Mouse (Mus musculus): ENCODE data around the gene Mt2. TPM values are rescaled to one million over a fixed set of nuclear protein-coding genes. Genes with fewer than 3 reads are reported as not detected.
"Not testable (repeated sequence)": the region's sequence is repeated elsewhere in the genome, so short reads cannot be mapped to it uniquely, and the experiment has no call there.

Gene Mt2
- polyA plus RNA-seq, 2 experiments: 1,576 to 2,197 TPM

DNA sequence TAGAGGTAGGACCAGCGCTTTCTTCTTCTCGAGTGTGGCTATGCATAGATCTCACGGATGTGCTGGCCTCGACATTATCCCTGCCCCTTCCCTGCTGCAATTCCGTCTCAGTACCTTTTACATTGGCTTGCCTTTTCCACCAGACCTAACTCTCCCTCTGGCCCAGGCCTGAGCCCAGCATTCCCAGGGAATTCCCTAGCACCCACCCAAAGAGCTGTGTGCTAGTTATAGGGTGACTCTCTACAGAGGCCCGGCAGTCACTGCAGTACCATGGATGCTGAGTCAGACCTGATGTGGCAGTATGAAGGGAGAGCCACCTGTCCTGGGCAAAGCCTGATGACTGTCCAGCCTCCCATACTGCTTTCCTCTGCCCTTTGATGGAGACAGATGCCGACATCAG, 19.0 kb upstream of the Mt2 start:
- H3K4me2 ChIP-seq (ENCODE audit: low read depth): no peak overlapping the region
- H3K9me3 ChIP-seq (ENCODE audit: control insufficient read depth, low read length): no peaks in the 10 kb centered on the region
- peaks cover 15 to 23% of the 10 kb centered on the region in 2 experiments for H3K4me1 ChIP-seq (replicated peaks; ENCODE audit: control insufficient read depth in 2 of 2, insufficient read depth in 2 of 2, low read length in 1 of 2)
- H3K9ac ChIP-seq (replicated peaks): no peak overlapping the region
- no peak for DNase-seq (ENCODE audit: low read depth in 3 of 3, low spot score in 3 of 3)
- H3K27ac ChIP-seq: no peak overlapping the region
- no peaks in the 10 kb centered on the region for H3K36me3 ChIP-seq (replicated peaks; ENCODE audit: control insufficient read depth, insufficient read depth, low read depth)
- H3K27me3 ChIP-seq (ENCODE audit: control insufficient read depth, insufficient read depth, low read length): peaks cover 28% of the 10 kb centered on the region
- no peak overlapping the region for H3K4me3 ChIP-seq (ENCODE audit: insufficient read depth in 1 of 2, low read depth in 2 of 2, low read length in 2 of 2)
- 46% methylated on average over 7 of the region's 7 CpGs for WGBS (ENCODE audit: insufficient replicate concordance)
- ATAC-seq (ENCODE audit: insufficient read depth): no peak
- no peak for TF ChIP-seq CTCF (IDR thresholded peaks at IDR 0.05; ENCODE audit: low read depth)
- no peak for TF ChIP-seq EP300 (IDR thresholded peaks at IDR 0.05; ENCODE audit: low read depth)

DNA sequence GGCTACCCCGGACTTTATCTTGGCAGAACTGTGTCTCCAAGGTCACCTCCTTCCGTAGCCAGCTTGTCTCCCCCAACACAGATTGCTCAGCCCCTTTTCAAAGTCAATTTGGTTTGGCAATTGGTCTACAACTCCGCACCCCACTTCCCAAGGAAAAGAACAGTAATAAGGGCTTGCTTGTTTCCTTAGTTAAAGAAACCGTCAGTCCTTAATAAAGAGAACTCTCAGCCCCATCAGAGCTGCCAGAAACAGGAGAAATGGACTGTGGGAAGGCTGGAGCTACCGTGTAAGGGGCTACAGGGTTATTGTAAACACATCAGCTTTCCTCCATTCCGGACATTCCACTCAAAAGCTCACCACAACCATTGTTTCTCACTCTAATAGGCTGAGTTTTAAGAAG, 17.9 kb upstream of the Mt2 start:
- TF ChIP-seq EP300 (IDR thresholded peaks at IDR 0.05; ENCODE audit: low read depth) (no peak), CTCF (IDR thresholded peaks at IDR 0.05; ENCODE audit: low read depth) (no peak)
- Histone ChIP-seq H3K9ac (replicated peaks) (no peak overlapping the region), H3K36me3 (replicated peaks; ENCODE audit: control insufficient read depth, insufficient read depth, low read depth) (no peaks in the 10 kb centered on the region), H3K4me1 (replicated peaks; ENCODE audit: control insufficient read depth in 2 of 2, insufficient read depth in 2 of 2, low read length in 1 of 2) (peaks cover 15 to 23% of the 10 kb centered on the region in 2 experiments), H3K27me3 (ENCODE audit: control insufficient read depth, insufficient read depth, low read length) (peaks cover 28% of the 10 kb centered on the region), H3K4me2 (ENCODE audit: low read depth) (no peak overlapping the region), H3K4me3 (ENCODE audit: insufficient read depth in 1 of 2, low read depth in 2 of 2, low read length in 2 of 2) (no peak overlapping the region), H3K27ac (no peak overlapping the region), H3K9me3 (ENCODE audit: control insufficient read depth, low read length) (no peaks in the 10 kb centered on the region)
- no peak for DNase-seq (ENCODE audit: low read depth in 3 of 3, low spot score in 3 of 3)
- ATAC-seq (ENCODE audit: insufficient read depth): no peak
- 33% methylated on average over 6 of the region's 6 CpGs for WGBS (ENCODE audit: insufficient replicate concordance)

DNA sequence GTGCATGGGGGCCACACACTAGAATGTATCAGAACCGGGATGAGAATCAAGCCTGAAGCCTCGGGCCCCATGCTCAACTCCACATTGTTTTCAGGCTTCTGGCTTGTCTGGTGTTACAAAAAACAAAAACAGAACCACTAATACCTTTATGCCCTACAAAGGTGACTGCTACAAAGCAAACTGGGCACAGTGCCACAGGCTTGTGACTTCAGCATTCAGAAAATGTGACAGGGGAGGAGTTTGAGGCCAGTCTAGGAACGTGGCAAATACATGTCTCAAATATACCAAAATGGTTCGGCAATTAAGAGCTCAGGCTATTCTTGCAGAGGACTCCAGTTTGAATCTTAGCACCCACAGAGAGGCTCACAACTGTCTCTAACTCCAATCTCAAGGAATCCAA, 16.4 kb upstream of the Mt2 start:
- DNase-seq (ENCODE audit: low read depth in 3 of 3, low spot score in 3 of 3) (no peak), ATAC-seq (ENCODE audit: insufficient read depth) (no peak)
- TF ChIP-seq EP300 (IDR thresholded peaks at IDR 0.05; ENCODE audit: low read depth): no peak
- TF ChIP-seq CTCF (IDR thresholded peaks at IDR 0.05; ENCODE audit: low read depth): no peak
- peaks cover 6 to 12% of the 10 kb centered on the region in 2 experiments for H3K4me1 ChIP-seq (replicated peaks; ENCODE audit: control insufficient read depth in 2 of 2, insufficient read depth in 2 of 2, low read length in 1 of 2)
- no peak overlapping the region for H3K9ac ChIP-seq (replicated peaks)
- H3K27ac ChIP-seq: no peak overlapping the region
- no peak overlapping the region for H3K4me2 ChIP-seq (ENCODE audit: low read depth)
- no peaks in the 10 kb centered on the region for H3K9me3 ChIP-seq (ENCODE audit: control insufficient read depth, low read length)
- H3K27me3 ChIP-seq (ENCODE audit: control insufficient read depth, insufficient read depth, low read length): peaks cover 28% of the 10 kb centered on the region
- no peaks in the 10 kb centered on the region for H3K36me3 ChIP-seq (replicated peaks; ENCODE audit: control insufficient read depth, insufficient read depth, low read depth)
- 50% methylated on average over 4 of the region's 4 CpGs for WGBS (ENCODE audit: insufficient replicate concordance)
- H3K4me3 ChIP-seq (ENCODE audit: insufficient read depth in 1 of 2, low read depth in 2 of 2, low read length in 2 of 2): no peak overlapping the region

DNA sequence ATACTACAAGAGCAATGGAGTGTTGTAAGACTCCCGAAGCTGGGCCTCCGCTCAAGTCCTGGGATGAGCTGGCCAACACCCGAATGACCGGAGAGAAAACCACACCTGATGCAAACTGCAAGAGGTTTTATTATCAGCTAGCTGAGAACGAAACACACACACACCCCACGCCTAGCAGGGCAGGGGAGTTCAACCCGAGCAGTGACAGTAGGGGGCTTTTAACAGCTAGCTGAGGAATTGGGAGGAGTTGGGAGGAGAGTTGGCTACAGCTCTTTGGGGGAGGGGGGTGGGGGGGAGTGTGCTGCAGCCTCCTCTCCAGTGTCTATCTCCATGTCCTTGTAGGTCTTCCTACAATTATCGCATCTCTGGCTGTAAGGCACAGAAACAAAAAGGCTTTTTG, 6.7 kb upstream of the Mt2 start:
- not testable (repeated sequence) for H3K4me2 ChIP-seq (ENCODE audit: low read depth); H3K4me3 ChIP-seq (ENCODE audit: insufficient read depth in 1 of 2, low read depth in 2 of 2, low read length in 2 of 2); H3K9ac ChIP-seq (replicated peaks); ATAC-seq (ENCODE audit: insufficient read depth); DNase-seq (ENCODE audit: low read depth in 3 of 3, low spot score in 3 of 3); H3K27me3 ChIP-seq (ENCODE audit: control insufficient read depth, insufficient read depth, low read length); H3K36me3 ChIP-seq (replicated peaks; ENCODE audit: control insufficient read depth, insufficient read depth, low read depth); H3K9me3 ChIP-seq (ENCODE audit: control insufficient read depth, low read length); H3K27ac ChIP-seq
- 56% methylated on average over 8 of the region's 8 CpGs for WGBS (ENCODE audit: insufficient replicate concordance)
- H3K4me1 ChIP-seq (replicated peaks; ENCODE audit: control insufficient read depth in 2 of 2, insufficient read depth in 2 of 2, low read length in 1 of 2): peaks cover 18 to 23% of the 10 kb centered on the region in 2 experiments

DNA sequence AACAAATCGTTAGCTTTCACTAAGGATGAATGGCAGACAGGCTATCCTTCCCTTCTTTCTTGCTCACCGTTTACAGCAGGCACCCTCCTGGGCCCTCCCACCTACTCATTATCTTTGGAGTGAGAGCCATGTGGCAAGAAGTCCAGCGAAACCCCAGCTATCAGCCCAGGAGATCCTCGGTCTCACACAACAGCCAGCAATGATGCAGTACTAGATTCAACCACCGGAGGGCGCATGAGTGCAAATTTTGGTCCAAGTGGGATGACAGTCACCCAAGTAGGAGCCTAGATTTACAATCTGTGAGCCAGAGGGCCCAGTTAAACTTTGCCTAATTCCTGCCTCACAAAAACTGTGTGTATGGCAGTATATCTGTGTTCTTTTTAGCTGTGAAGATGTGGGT, 5.2 kb upstream of the Mt2 start:
- no peaks in the 10 kb centered on the region for H3K9me3 ChIP-seq (ENCODE audit: control insufficient read depth, low read length)
- no peak for ATAC-seq (ENCODE audit: insufficient read depth)
- H3K9ac ChIP-seq (replicated peaks): no peak overlapping the region
- H3K4me3 ChIP-seq (ENCODE audit: insufficient read depth in 1 of 2, low read depth in 2 of 2, low read length in 2 of 2): no peak overlapping the region
- DNase-seq (ENCODE audit: low read depth in 3 of 3, low spot score in 3 of 3): peak in 2 of 3 experiments; percentile 70 to 74
- H3K4me2 ChIP-seq (ENCODE audit: low read depth): peak overlapping the region; percentile 23; the same call in 1 of the 2 replicates
- no peak overlapping the region for H3K27ac ChIP-seq
- peaks cover 25 to 37% of the 10 kb centered on the region in 2 experiments for H3K4me1 ChIP-seq (replicated peaks; ENCODE audit: control insufficient read depth in 2 of 2, insufficient read depth in 2 of 2, low read length in 1 of 2)
- peak; percentile 99 for TF ChIP-seq CTCF (IDR thresholded peaks at IDR 0.05; ENCODE audit: low read depth)
- no peak for TF ChIP-seq EP300 (IDR thresholded peaks at IDR 0.05; ENCODE audit: low read depth)
- 0 out of 2 replicates have a peak, but pooled peaks cover 3% of the 10 kb centered on the region for H3K27me3 ChIP-seq (ENCODE audit: control insufficient read depth, insufficient read depth, low read length)
- 4% methylated on average over 6 of the region's 6 CpGs for WGBS (ENCODE audit: insufficient replicate concordance)
- no peaks in the 10 kb centered on the region for H3K36me3 ChIP-seq (replicated peaks; ENCODE audit: control insufficient read depth, insufficient read depth, low read depth)
